Mouse (Mus musculus): ENCODE results near the gene Kif5c.
A peak's percentile ranks its signal among the peaks of the same experiment; 100 is the strongest.

Gene Kif5c

DNA sequence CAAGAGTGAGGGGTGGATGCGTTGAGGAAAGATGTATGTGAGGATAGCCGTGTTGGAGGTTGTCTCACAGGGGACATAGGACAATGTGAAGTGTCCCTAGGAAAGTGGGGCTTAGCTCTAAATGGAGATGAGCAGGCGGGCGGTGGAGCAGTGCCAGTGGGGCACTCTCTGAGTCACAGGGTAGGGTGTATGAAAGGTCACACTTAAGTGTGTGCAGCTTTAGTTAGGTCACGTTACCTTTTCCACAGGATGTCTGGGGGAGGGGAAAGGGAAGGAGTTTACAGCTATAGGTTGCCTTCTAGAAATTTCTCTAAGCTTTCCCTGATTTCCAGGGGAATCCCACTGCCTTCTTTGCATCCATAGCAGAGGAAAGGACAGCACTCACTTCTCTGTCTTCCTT, 170.4 kb downstream of the Kif5c start:
- no peak for DNase-seq (ENCODE audit: low read depth)

DNA sequence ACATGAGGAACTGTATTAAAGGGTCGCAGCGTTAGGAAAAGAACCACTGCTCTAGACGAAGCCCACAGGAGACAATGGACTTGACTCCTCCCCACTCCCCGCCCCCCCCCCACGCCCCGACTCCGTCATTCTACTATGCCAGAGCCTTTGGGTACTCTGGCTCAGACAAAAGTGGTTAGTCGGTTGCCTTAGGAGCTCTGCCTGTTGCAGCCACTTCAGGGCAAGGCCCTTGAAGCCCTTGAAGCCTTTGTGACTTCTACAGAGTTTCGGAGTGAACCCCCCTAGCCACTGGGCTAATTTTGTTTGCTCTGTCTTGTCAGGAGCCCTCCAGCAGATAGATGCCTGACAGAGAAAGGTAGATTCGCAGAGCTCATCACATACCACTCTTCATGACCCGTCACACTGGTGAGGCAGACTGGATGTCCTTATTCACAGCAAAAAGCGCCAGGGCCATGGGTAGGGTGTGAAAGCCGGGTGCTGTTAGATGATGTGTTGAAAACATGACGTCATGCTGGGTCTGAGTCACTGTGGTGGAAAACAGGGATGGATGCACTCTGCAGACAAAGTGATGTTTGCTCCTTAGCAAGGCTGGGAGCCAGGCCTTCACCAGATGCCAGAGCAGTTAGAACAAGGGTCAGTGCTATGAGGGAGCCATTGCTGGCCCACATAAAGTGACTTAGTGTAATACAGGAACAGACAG, 178.5 kb downstream of the Kif5c start:
- DNase-seq (ENCODE audit: low read depth) = peak; percentile 13

DNA sequence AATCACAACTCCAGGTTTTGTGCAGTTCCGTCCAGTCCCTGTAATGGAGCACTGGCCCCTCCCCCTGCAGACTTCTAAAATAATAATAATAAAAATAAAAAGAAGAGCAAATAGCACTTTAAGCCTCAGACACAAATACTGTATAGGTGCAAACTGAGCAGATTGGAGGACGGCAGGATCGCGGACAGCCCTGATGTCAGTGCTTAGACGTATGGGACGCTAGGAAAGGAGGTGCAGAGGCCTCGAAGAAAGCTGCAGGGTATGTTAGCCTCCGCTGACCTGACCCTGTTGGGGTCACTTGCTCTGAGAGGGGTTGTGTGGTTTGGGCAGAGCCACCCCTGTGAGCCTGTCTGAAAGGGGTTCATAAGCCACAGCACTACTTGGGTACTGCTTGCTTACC, 185.3 kb downstream of the Kif5c start:
- no peak for DNase-seq (ENCODE audit: low read depth)

DNA sequence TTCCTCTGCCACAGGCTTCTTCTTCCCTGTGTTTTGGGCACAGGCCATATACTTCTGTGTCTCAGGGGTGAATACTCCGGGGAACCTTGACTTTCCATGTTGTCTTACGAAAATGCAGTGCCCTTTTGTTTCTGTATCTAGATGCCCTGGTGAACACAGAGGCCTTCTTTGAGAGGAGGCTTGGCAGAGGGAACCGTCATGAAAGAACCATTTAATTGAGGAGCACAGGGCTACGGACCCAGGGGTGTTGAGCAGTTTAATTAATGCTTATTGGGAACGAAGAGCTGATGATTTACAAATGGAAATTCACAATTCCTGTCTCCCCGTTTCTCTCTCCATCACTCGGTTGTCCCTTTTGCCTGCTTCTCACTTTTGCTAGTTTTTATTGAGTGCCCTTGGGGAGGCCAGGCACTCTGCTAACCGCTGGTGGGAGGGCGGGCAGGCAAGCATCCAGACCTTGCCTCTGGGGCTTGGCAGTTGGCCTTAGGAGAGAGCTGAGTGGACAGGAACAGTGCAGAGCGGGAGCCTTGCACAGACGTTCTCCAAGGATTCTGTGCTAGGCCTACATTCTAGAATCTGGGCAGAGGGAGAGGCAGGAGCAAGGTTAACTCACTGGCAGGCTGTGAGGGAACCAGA, 186.8 kb downstream of the Kif5c start:
- peak; percentile 20 for DNase-seq (ENCODE audit: low read depth)

DNA sequence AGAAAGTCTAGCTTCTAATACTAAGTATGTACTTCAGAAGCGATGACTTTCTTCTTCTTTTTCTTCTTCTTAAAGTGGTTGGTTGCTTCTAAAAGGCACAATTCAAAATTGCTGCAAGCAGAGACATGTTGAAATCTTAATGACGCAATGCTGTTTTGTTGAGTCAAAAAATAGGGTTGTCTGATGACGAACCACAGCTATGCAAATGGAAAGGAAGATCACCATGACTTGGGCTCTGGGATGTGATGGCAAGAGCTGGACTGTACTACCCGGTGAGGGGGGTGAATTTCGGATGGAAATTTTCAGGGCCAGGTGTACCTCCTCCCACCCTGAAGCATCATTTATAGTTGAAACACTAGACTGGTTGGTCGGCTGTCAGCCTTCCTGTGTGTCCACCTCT, 190.4 kb downstream of the Kif5c start:
- peak; percentile 28 for DNase-seq (ENCODE audit: low read depth)

DNA sequence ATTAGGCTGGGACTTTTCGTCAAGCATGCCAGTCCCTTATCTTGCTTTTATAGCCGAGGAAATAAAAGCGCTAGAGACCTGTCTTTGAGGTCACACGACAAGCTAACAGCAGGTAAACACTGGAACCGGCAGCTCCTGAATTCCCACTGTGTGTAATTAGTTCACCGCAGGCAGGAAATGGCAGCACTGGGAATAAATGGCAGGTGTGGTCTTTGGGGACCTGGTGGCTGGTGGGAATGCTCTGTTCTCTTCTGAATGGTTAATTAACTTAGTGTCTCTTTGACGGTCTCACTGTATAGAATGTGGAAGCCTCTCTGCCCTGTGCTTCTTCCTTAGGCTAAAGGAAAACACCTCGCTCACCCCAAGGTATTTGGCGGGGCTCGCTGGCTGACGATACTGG, 192.3 kb downstream of the Kif5c start:
- no peak for DNase-seq (ENCODE audit: low read depth)

DNA sequence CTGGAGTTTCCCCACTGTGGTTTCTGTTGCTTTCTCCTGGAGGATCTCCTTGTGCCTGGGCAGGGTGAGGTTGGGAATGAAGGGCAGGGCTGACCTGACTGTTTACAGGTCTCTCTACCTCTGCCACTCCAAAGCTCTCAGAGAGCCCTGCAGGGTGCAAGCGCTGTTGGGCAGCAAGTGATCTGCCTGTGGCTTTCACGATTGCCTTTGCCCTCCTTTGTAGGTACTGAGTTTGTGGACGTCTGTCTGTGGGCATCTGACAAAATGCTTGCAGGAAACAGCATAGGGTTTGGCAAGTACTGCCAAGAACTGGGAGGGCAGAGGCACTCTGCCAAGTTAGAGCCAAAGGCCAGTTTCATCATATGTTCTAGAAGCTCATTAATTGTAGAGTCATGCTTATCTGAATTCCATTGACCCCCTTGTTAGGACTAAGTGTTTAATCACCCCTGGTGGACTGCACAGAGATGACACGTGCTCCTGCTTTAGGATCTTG, 192.8 kb downstream of the Kif5c start:
- peak; percentile 66 for DNase-seq (ENCODE audit: low read depth)

DNA sequence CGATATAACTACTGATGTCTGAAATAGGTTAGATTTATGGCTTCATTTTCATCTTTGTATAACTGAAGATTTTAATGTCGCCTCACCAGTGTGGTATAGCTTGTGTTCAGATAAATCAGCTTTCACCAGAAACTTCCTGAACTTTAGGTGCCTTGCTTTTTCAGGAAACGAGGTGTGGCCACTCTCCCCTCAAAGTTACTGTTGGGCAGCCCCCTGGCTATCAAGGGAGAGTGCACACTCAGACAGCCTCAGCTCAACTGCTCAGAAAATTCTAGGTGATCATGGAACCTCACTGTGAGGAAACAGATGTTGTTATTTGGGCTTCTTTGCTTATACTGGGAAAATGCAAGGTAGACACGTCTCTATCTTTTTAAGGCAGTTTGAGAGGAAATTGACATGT, 194.1 kb downstream of the Kif5c start:
- no peak for DNase-seq (ENCODE audit: low read depth)

DNA sequence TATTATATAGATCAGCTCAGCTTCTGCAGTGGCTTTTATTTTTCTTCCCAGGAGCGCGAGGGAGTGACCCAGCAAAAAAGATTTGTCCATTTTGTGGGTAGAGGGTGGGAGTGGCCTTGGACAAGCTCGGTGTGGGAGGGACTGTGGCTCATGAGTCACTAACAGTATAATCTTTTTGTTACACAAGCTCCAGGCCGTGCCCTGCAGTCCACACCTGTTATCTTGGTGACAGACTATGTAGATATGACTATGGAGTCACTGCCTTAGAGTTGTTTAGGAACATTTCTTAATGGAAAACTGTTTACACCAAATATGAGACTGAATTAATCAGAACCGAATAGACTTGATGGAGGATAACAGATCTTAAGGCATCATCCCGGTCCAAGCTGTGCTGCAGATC, 194.9 kb downstream of the Kif5c start:
- DNase-seq (ENCODE audit: low read depth) = no peak

DNA sequence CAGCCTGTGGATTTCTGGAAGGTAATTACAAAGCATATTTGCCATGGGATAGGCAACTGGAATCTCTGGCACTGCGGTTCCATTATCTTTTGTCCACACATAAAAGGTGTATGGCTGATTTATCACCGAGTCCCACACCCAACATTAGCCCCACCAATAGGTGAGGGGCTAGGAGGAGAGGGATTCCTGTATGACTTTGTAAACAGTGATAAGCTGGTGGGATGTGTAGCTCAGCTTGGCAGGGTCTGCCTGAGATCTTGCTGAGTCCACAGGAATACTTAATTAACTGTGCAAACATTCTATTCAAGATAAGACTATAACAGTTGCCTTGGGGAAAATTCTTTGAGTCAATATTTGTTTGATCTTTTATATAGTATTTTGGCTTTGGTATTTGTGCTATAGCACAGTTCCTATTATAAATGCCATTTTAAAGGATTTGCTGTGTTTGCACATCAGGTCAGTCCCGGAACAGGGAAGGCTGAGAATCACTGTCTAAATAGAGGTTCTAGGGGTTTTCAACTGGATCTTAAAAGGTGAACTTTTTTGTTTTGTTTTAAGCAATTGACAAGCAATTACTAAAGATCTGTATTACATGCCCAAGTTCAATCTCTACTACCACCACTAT, 196.7 kb downstream of the Kif5c start:
- DNase-seq (ENCODE audit: low read depth) = no peak

DNA sequence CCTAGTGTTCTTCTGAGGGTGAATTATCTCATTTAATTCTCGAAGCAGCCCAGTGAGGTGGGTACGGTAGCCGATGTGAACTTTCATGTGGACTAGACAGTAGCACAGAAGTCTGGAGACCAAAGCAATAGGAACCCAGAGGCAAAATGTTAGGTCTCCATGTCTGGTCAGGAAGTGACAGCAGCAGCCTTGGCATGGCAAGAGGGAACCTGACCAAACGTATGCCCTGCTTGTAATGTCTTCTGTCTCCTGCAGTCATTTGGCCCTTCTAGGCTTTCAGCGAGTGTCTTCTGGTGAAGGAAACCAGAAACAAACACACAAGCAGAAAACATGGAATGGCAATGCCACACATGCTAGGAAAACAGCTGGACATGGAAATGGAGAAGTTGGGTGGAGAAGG, 197.5 kb downstream of the Kif5c start:
- no peak for DNase-seq (ENCODE audit: low read depth)

DNA sequence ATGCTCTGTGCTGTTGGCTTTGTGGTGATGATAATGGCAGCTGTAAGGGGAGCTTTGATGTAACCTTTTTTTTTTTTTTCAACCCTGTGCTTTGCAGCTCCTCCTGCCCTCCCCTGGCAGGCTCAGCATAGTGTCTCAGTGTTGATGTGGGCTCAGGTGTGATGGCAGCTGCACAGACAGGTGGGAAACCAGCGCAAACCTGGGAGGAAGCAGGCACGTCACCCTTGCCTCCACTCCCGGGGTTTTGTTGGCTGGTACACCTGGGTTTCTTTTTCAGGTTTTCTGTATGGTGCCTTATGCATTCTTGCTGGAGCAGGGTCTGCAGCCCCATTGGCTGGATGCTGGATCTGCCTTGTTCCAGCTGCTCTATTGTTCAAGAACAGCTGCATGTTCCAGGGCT, 198.1 kb downstream of the Kif5c start:
- DNase-seq (ENCODE audit: low read depth) = no peak

DNA sequence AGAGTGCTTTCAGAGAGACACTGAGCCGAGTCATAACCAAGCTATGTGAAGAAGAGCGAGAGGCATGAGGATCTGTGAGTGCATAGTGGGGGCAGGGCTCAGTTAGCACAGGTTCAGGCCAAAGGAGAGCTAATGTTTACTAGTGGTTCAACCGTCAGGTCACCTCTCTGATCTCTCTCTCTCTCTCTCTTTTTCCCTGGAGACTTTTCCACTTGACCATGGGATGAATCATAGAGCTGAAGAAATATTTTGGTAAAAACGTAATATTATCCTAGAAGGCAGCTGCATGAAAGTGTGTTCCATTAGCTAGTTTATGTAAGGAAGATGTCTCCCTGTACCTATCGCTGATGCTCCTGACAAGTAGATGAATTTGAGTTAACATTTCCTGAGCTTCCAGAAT, 199.0 kb downstream of the Kif5c start:
- DNase-seq (ENCODE audit: low read depth) = peak; percentile 29

DNA sequence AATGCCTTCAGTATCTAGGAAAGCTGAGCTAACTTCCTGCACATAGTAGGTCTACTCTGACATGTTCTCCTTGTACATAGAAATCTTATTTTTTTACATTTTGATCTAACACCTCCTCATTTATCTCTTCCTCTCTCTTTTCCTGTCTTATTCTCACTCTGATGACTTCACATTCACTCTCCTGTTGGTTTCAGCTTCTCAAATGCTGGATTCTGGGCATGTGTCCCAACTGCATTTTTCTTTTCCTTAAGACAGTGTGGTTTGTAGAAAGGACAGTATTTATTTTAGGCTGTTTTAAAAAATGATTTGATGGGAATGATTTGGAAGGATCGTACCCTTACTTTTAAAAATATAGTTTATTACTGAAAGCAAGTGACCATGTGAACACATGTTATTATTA, 203.2 kb downstream of the Kif5c start:
- no peak for DNase-seq (ENCODE audit: low read depth)
